ENCODE assay signal across 8 mouse cellular contexts in the genomic region with DNA sequence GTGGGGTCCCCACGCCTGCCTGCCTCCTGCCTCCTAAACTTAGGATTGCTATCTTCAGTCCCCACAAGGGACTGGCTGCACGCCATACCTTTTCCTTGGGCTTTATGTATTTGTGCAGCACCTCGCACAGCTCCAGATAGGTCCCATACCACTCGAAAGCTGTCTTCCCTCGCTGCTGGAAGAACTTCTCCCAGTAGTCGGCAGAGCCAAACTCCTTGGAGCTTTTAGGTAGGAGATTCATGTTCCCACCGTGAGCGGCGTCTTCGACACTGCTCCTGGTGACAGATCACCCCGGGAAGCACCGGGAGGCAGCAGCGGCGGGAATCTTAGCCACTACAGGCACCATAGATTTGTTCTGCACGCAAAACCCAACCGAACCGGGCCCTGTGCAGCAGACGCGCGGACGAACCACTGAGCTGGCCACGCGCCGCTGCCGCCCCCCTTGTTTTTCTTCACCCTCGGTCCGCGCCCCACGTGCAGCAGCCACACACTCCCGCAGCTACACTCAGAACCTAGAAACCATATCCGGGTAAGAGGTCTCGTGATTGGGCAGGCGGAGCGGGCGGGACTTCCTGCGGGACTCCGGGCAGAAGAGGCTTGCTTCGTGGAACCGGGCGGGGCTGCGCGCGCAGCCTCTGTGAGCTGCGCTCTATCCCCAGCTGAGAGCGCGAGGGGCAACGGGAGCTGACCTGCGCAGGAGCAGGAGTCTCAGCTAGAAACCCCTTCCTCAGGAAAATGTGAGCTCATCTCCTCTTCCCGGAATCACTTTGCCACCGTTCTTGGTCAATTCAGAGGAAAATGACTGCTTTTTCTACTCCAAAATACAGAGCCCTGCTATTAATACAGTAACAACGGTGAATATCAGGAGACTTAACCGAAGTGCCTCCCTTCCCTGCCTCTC. TPM values are rescaled to one million over a fixed set of nuclear protein-coding genes. Genes with fewer than 3 reads are reported as not detected.
DNase-seq lines count a peak whose midpoint lies in the region; ATAC-seq and TF ChIP-seq lines count a peak whose summit lies in the region.

Gene Mettl13 (minus strand): TSS at position 536 of the 901 bp plus-strand sequence.

- peak; percentile 92 for DNase-seq in 3134 (ENCODE audit: extremely low read depth, insufficient read length, low spot score)
- DNase-seq in adrenal gland, postnatal 36 days = peak; percentile 91 to 93
- peak; percentile 86 to 92 for DNase-seq in heart, adult 2 months
- peak; percentile 86 to 89 for DNase-seq in kidney, adult 8-10 months
- DNase-seq in spleen, postnatal 14 days (ENCODE audit: low spot score in 2 of 2) = peak; percentile 67 to 77

- TF ChIP-seq CTCF in heart, adult 2 months (IDR thresholded peaks at IDR 0.05) = no peak

- 0 out of 2 replicates have a peak, but pooled peaks have one; percentile 7 for TF ChIP-seq EP300 in heart, adult 2 months (IDR thresholded peaks at IDR 0.05; ENCODE audit: insufficient read depth, low read depth, low read length)

- intact Hi-C loops in heart, adult 2 months (cut with DNase I) = loop anchor here (5.0 to 10.0 kb wide), 4 partner anchors 194 to 1379 kb away; partner anchors contain the start of genes 4930558K02Rik, Prrc2c, Scyl3 and Suco

- H3K27ac ChIP-seq in embryonic facial prominence, embryonic 13.5 days = peak within 1 kb of the TSS; percentile 71
- H3K27ac ChIP-seq in heart, adult 2 months = peak within 1 kb of the TSS; percentile 80
- peak within 1 kb of the TSS; percentile 75; the same call in 1 of the 2 replicates for H3K27ac ChIP-seq in limb, embryonic 13.5 days
- H3K27ac ChIP-seq in midbrain, embryonic 16.5 days (ENCODE audit: low read length) = peak within 1 kb of the TSS; percentile 82

- TF ChIP-seq POLR2A in heart, adult 2 months (IDR thresholded peaks at IDR 0.05; ENCODE audit: insufficient read depth, low read depth, low read length) = peak; percentile 98

- H3K4me2 ChIP-seq in embryonic facial prominence, embryonic 13.5 days = peak within 1 kb of the TSS; percentile 84
- H3K4me2 ChIP-seq in limb, embryonic 13.5 days (replicated peaks) = peak within 1 kb of the TSS; percentile 96
- H3K4me2 ChIP-seq in midbrain, embryonic 16.5 days (ENCODE audit: low read length) = peak within 1 kb of the TSS; percentile 91

- no peaks in the 10 kb centered on the region for H3K79me2 ChIP-seq in heart, adult 2 months (replicated peaks; ENCODE audit: control insufficient read depth, insufficient read depth, low read length)

- H3K4me1 ChIP-seq in embryonic facial prominence, embryonic 13.5 days = peaks cover 15% of the 10 kb centered on the region
- no peaks in the 10 kb centered on the region for H3K4me1 ChIP-seq in heart, adult 2 months (ENCODE audit: control insufficient read depth, insufficient read depth, low read length)
- H3K4me1 ChIP-seq in limb, embryonic 13.5 days = peaks cover 17% of the 10 kb centered on the region
- peaks cover 16% of the 10 kb centered on the region for H3K4me1 ChIP-seq in midbrain, embryonic 16.5 days (ENCODE audit: control insufficient read depth, insufficient read depth, low read length)

- peak; percentile 95 for ATAC-seq in embryonic facial prominence, embryonic 13.5 days (ENCODE audit: insufficient number of reproducible peaks, insufficient read depth, low FRiP score, low TSS enrichment, low read depth)
- peak; percentile 99 for ATAC-seq in limb, embryonic 13.5 days (ENCODE audit: low FRiP score, low read depth)
- peak; percentile 99 for ATAC-seq in midbrain, embryonic 16.5 days

- H3K9ac ChIP-seq in embryonic facial prominence, embryonic 13.5 days = peak within 1 kb of the TSS; percentile 82
- peak within 1 kb of the TSS; percentile 78 for H3K9ac ChIP-seq in heart, adult 2 months (ENCODE audit: low read depth, low read length)
- H3K9ac ChIP-seq in limb, embryonic 13.5 days = peak within 1 kb of the TSS; percentile 80
- H3K9ac ChIP-seq in midbrain, embryonic 16.5 days (ENCODE audit: low read depth, low read length) = peak within 1 kb of the TSS; percentile 80

- H3K36me3 ChIP-seq in embryonic facial prominence, embryonic 13.5 days = peaks cover 30% of the 10 kb centered on the region
- no peaks in the 10 kb centered on the region for H3K36me3 ChIP-seq in heart, adult 2 months (ENCODE audit: control insufficient read depth, insufficient read depth, low read length)
- H3K36me3 ChIP-seq in limb, embryonic 13.5 days = peaks cover 29% of the 10 kb centered on the region
- H3K36me3 ChIP-seq in midbrain, embryonic 16.5 days (ENCODE audit: control insufficient read depth, insufficient read depth, low read length) = peaks cover 11% of the 10 kb centered on the region; the same call in 1 of the 2 replicates

- H3K27me3 ChIP-seq in embryonic facial prominence, embryonic 13.5 days = no peaks in the 10 kb centered on the region
- no peaks in the 10 kb centered on the region for H3K27me3 ChIP-seq in heart, adult 2 months (ENCODE audit: control insufficient read depth, insufficient read depth, low read length)
- no peaks in the 10 kb centered on the region for H3K27me3 ChIP-seq in limb, embryonic 13.5 days
- no peaks in the 10 kb centered on the region for H3K27me3 ChIP-seq in midbrain, embryonic 16.5 days (ENCODE audit: control insufficient read depth, insufficient read depth, low read depth, low read length)

- WGBS in embryonic facial prominence, embryonic 13.5 days = under 1% methylated on average over 52 of the region's 52 CpGs
- under 1% methylated on average over 52 of the region's 52 CpGs for whole genome bisulfite sequencing in heart, adult 2 months
- WGBS in limb, embryonic 13.5 days = under 1% methylated on average over 52 of the region's 52 CpGs
- WGBS in midbrain, embryonic 16.5 days = under 1% methylated on average over 52 of the region's 52 CpGs

- peak within 1 kb of the TSS; percentile 79 for H3K4me3 ChIP-seq in embryonic facial prominence, embryonic 13.5 days
- peak within 1 kb of the TSS; percentile 67 for H3K4me3 ChIP-seq in heart, adult 2 months
- peak within 1 kb of the TSS; percentile 71 for H3K4me3 ChIP-seq in limb, embryonic 13.5 days
- H3K4me3 ChIP-seq in midbrain, embryonic 16.5 days (ENCODE audit: low read depth, low read length) = peak within 1 kb of the TSS; percentile 68

- H3K9me3 ChIP-seq in embryonic facial prominence, embryonic 13.5 days = no peaks in the 10 kb centered on the region
- H3K9me3 ChIP-seq in limb, embryonic 13.5 days = no peaks in the 10 kb centered on the region
- H3K9me3 ChIP-seq in midbrain, embryonic 16.5 days (replicated peaks; ENCODE audit: control insufficient read depth, low read length, poor library complexity, severe bottlenecking) = no peaks in the 10 kb centered on the region

RNA-seq across cellular contexts. Expression of gene Mettl13, which starts in this region (rescaled TPM):
- 10 to 100 TPM; 15.5 to 18.4 TPM for total RNA-seq in adrenal gland, postnatal 36 days (2021)
- polyA plus RNA-seq in embryonic facial prominence, embryonic 13.5 days (2015; fragmentation: Nextera tagmentation; extraction: Ambion mirVana) = 30.7 and 31.4 TPM in 2 replicates
- 1 to 10 TPM; 4.1 to 5.4 TPM for total RNA-seq in heart, adult 2 months (2021)
- 4.1 and 4.5 TPM in 2 replicates for polyA plus RNA-seq in heart, adult 2 months (2012; rRNA removed)
- 31.4 and 31.8 TPM in 2 replicates for polyA plus RNA-seq in limb, embryonic 13.5 days (2015; fragmentation: Nextera tagmentation; extraction: Ambion mirVana)
- 18.0 and 20.1 TPM in 2 replicates for polyA plus RNA-seq in midbrain, embryonic 16.5 days (2015; fragmentation: Nextera tagmentation; extraction: Ambion mirVana)

Comparison
In these comparisons a context has a peak if more than half of its experiments do, and no peak if none do; other contexts are left out.
1. Peak in every context shown above with its lines: DNase-seq, ATAC-seq, H3K4me3 ChIP-seq and H3K27ac ChIP-seq.